Mouse (Mus musculus) R1 (cell line): ENCODE measurements at regions not wholly inside any gene's neighbourhood (a gene's known extent, or its start where the extent isn't known, plus 50 kb on each side); places are given as distances from the start of the nearest gene placed in this dataset.

ENCODE experiments used
- DNase-seq: peaks from one replicate; pipeline ENCODE4 v3.0.0-alpha.2; 2018; ENCODE audit warnings: low read depth, low spot score

DNA sequence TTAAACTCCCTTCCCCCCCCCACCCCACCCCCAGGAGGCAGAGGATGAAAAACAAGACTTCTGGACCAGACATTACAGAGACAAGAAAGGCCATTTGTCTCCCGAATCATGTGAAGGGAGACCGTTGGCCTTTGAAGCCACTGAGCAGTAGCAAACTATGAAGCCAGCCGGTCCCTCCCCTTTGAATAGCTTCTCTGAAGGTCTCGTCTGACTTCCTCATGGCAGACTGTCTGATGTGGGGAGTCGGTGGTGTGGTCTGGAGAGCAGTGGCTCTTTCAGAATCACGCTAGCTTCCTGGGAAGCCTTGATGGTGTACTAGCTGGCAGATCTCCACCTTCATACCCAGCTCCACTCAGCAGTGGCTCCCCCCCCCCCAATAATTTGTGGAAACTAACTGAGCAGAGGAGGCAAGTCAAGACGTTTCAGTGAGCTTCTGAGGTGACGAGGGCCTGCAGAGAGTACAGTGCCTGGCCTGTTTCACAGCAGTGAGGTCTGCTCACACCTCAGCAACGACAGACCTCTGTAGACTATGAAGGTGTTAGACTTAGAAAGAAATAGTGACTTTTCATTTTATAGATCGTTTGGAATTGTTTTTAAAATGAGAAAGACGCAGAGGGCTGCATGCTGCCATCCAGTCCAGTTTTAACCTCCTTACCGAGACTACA lies 116.9 kb upstream of the Rnaseh2b start:
- no peak for DNase-seq

- no peak for DNase-seq
Observed at GRCm38 (mm10) chr14:62177509-62177908, 114.9 kb upstream of the Rnaseh2b start.

DNA sequence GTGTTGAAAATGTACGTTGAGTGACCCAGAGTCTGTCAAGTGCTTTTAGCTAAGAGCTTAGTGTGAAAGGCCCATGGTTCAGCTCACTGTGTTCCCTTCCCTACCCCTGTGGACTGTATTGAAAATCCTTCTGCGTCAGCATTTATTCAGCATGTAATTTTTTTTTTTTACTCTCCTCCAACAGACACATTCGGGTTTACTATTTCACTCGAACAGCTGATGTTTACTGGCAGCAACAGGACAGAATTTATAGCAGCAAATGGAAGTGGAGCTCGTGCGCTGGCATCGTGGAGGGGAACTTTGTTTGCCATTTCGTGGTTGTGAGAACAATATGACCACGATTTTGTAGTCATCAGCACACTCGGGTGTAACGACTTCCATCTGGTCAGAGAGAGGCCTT lies 105.0 kb upstream of the Rnaseh2b start:
- DNase-seq, result no peak

- DNase-seq, result no peak
Observed at GRCm38 (mm10) chr14:62188147-62188885, 104.1 kb upstream of the Rnaseh2b start.

GRCm38 (mm10) chr14:62191624-62192023 lies 100.8 kb upstream of the Rnaseh2b start:
- DNase-seq, result no peak

GRCm38 (mm10) chr14:62192814-62193213 lies 99.6 kb upstream of the Rnaseh2b start:
- DNase-seq, result no peak

- peak; percentile 17 for DNase-seq
Observed at GRCm38 (mm10) chr14:62193371-62193770, 99.0 kb upstream of the Rnaseh2b start.

GRCm38 (mm10) chr14:62196776-62197175 lies 95.6 kb upstream of the Rnaseh2b start:
- no peak for DNase-seq

- no peak for DNase-seq
Observed at GRCm38 (mm10) chr14:62198476-62199190, 93.8 kb upstream of the Rnaseh2b start.

- DNase-seq, result no peak
Observed at GRCm38 (mm10) chr14:62215071-62215470, 77.3 kb upstream of the Rnaseh2b start.

DNA sequence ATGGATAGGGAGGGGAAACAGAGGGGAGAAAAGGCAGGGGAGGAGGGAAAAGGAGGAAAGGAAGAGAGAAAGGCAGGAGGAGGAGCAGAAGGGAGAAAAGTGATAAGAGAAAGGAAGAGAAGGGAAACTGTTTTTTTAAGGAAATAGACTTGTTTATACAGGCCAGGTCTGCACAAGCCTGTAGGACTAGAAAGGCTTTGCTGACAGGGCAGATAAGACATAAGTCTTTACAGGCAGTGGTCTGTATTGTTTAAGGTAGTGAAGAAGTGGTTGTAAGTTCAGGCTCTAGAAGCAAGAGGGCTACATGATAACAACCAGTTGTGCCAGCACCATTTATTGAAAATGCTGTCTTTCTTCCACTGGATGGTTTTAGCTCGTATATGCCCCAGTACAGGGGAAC lies 75.4 kb upstream of the Rnaseh2b start:
- DNase-seq, result no peak

- peak; percentile 81 for DNase-seq
Observed at GRCm38 (mm10) chr14:62217971-62218370, 74.4 kb upstream of the Rnaseh2b start.

- DNase-seq, result peak; percentile 24
Observed at GRCm38 (mm10) chr14:62218716-62219115, 73.7 kb upstream of the Rnaseh2b start.

- DNase-seq, result no peak
Observed at GRCm38 (mm10) chr14:62220770-62221169, 71.6 kb upstream of the Rnaseh2b start.
